Mouse (Mus musculus) frontal cortex, postnatal 25 days (tissue): ENCODE measurements around the gene Gtf2a1.
A peak's percentile ranks its signal among the peaks of the same experiment; 100 is the strongest.
"Not testable (repeated sequence)": the region's sequence is repeated elsewhere in the genome, so short reads cannot be mapped to it uniquely, and the experiment has no call there.

Experiments used
- DNase-seq, 2 experiments: peaks; one replicate each; pipeline ENCODE4 v3.0.0; 2022; ENCODE audit warnings: low spot score in 2 of 2

Gtf2a1 gene

DNA sequence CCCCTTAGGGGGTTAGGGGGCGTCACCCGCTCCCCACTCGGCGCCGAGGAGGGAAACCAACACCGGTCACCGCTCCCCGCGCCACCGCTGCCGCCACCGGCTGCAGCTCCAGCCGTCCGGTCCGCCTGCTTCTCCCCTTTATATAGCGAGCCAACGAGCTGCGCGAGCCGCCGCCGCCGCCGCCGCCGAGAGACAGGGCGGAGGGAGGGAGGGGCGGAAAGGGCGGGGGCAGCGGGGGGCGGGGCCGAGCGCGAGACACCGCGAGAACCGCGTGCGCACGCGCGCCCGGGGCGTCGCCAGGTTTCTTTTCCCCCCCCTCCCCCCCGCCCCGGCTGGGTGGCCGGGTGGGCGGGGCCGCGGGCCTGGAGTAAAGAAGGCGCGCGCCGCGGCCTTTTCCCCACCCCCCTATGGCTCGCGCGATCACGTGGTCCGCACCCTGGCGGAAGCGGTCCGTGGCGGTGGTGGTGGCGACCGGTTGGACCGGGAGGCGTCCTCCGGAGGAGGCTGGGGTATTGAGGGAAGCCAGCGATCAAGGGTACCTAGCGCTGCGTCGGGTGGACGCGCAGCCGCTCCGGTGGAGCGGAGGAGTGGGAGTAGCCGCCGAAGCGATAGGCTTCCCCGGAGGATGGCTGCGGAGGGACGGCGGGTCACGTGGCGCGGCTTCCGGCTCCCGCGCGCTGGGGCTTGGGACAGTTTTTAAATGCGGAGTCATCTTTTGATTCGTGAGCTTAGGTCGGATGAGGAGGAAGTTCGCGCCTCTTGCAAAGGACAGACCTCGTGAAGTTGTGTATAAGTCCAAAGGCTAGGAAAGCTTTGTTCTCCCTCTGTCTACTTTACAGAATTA lies at the start of gene Gtf2a1:
Gene Gtf2a1 (minus strand): TSS at position 641 of the 844 bp plus-strand sequence.
- peak; percentile 85 to 87 for DNase-seq

DNA sequence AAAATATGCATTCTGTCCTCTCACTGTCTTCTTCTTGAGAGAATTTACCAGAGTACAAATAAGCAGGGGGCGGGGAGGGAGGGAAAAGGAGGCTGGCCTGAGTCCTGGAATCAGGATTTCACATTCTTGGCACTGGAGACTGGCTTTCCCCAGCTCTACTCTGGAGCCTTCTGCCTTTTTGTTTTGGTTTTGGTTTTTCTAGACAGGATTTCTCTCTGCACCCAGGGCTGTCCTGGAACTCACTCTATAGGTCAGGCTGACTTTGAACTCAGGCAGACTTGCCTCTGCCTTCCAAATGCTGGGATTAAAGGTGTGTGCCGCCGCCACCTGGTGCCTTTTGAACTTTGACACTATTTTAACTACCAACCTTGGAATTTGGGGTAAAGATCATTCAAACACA lies 48.1 kb upstream of the Gtf2a1 start:
- DNase-seq = no peak

DNA sequence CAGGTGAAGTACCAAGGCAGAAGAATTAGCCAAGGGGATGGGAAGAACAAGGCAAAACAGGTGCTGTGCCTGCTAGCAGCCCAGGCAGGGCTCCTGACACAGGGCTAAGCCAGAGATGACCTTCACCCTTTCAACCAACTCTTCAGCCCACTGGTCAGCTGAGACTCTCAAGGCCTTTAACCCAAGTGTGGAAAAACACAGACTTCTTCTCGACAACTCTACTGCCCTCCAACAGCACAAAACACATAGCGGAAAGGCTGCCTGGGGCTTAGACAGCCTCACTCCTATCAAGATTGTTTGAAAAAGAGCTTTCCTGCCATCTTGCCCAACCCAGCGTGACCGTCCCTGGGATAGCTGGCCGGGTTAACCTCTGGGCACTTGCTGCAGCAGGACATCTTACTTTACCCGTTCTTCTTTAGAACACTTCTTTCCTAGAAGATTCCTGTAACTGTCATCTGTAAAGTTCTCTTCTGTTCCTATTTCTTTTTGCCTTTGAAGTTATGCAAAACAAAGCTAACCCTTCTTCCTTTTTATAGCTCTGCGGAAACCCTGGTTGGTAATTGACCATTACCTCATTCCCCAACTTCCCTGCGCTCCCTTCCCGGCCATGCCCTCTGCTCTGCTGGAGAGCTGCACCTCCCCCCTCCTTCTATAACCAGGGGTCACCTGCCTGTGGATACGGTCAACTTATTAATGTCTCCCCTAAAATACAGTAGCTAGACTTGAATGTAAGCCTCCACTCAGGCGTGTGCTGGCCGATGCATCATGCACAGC lies 47.0 kb upstream of the Gtf2a1 start:
- DNase-seq = no peak

DNA sequence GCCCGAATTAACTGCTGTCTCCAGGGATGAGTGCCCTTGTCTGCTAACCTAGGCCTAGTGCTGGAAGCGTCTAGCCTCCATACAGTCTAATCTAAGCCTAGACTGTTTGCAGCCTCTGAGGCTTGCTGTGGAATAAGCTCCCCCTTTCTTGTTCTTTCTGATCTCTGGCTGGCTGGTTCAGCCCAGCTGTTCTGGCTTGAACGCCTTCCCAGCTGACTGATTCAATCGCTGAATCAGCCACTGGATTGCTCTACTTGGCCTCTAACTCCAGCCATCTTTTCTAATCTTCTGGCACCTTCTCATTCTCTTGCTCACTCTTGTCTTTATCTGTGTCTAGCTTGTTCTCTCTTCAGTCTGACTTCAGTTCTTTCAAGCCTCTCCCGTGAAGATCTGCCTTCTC lies 36.2 kb upstream of the Gtf2a1 start:
- no peak for DNase-seq

DNA sequence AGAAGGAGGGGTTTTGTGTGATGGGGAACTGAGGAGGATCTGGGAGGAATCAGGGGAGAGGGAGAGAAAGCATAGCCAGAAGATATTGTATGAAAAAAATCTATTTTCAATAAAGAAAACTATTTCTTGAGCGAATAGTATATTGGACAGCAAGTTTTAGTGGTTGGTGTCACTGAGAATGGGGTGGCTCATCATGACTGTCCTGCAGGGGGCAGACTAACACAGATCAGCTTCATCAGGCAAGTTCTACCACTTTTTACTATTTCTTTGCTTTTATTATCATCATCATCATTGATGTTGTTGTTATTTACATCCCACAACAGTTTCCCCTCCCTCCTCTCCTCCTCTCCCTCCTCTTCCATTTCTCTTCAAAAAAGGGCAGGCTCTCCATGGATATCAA lies 34.7 kb upstream of the Gtf2a1 start:
- peak in 1 of 2 experiments; percentile 29 for DNase-seq

DNA sequence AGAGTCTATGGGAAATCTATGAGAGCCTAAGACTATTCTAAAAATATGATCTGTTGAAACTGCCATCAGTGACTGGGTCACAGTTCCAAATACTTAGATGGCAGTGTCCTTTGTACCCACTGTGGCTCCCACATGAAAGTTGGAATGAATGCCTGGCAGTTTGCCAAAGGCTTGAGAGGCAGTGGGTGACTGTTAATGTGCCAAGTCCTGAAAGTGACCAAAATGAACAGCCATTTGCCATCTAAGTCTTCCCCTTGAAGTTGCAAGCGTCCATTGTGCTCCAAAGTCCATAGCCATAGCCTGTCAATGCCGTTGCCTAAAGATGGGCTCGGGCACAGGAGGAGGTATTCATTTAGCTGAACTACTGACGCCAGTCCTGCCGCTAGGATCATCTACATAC lies 19.1 kb upstream of the Gtf2a1 start:
- no peak for DNase-seq

DNA sequence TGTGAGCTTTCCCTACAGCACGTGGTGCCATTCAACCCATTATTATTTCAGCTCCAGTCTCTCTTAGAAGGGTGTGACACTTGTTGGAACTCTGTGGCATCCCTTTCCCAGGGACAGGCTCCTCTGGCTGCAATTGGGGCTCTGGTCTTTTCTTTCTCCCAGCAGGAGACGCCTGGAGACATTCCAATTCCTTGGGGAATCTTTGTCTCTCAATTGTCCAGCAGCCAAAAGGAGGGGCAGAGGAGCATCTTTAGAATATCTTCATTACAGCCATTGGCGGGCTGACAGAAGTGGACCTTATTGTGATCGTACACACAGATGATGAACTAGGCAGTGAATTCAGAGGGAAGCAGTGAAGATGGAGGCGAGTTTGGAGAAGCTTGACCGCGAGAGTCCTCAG lies 17.4 kb upstream of the Gtf2a1 start:
- DNase-seq = no peak

DNA sequence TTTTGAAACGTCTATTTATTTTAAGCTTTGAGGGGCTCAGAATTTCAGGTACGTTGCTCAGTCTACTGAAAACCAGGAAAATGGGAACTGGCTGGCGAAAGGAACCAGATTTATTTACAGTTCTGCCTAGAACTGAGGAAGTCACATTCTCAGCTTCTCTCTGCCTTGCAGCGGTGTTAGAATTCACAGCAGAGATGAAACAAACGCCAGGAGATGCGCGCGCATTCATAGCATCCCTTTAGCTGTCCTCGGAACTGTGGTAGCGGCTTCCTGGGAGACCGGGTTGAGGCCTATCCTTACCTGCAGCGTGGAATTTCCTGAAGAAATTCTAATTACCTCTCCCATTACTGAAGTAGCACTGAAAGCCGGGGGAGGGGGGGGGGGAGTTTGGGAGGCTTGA lies 16.4 kb upstream of the Gtf2a1 start:
- DNase-seq = no peak

DNA sequence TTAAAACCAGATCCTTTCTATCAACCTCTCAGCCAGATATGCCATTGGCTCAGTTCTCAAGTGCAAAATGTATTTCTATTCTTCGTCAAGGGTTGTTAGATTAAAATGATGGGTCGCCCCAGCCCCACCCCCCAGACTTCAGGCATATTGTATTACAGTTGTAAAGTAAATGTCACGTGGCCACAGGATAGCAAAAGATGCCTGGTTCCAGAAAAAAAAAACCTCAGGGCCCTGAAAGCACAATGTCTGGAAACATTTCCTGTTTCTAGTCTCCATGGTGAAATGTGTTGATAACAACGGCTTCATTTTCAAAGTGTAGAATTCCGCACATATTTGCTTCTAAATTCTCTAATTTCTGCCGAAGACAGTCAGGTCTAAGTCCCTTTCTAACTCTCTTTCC lies 14.3 kb upstream of the Gtf2a1 start:
- DNase-seq = no peak

DNA sequence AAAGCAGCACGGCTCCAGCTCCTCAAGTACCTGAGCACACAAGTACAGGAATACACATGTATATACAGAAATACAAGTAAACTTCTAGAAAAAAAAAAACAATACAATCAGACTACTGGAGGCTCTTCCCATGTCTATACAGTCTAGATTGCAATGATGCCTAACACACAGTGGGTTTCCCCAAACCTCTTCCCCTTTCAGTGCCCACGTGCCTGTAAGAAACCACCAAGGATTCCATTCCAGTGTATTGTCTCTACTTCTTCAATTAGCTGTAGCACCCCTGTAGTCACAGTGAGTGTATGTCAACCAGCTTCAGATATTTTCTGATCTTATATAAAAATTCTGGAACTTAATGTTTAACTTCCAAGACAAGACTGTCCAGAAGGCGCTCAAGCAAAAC lies 1.8 kb upstream of the Gtf2a1 start:
- no peak for DNase-seq

DNA sequence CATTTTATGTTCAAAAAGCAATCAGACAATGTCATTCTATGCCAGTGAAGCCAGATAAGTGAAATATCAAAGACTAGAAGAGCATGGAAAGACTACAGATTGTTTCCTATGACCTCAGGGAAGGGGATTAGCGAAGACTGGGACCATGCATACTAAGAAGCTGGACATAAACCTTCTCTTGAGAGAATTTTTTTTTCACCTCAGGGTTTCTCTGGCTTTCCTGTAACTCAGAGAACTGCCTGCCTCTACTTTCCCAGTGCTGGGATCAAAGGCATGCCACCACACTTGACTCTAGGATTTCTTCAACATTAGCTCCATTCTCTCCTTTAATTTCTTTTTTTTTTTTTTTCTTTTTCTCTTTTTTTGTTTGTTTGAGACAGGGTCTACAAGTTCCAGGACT lies 904 bp upstream of the Gtf2a1 start:
- no peak for DNase-seq

DNA sequence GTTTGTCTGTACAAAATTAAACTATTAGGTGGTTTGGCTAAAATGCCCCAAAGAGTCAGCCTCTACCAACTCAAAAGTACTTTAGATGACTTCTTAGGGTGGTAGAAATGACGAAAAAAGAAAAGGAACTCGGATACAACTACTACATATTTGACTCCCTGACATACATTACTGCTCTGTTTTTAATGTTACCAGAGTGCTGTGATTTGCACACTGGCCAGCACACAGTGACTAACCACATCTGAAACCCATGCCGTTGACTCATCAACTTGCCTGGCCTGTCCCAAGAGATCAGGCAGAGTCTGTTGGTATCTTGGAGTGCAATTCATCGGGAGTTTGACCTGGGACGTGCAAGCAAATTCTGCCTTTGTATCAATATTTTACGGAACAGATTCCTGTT lies 429 bp upstream of the Gtf2a1 start:
- no peak for DNase-seq

DNA sequence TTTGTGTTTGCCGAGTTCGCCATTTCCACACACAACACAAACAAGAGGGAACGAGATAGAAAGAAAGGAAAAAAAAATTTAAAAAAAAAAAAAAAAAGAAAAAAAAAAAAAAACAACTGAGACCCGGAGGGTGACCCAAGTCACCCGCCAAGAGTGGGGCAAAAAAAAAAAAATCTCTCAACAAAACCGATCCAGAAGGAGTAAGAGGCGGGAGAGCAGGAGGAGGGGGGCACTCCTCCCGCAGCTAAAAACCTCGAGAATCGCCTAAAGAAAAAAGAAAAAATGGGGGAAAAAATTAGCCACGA lies 793 bp downstream of the Gtf2a1 start:
- DNase-seq = no peak

DNA sequence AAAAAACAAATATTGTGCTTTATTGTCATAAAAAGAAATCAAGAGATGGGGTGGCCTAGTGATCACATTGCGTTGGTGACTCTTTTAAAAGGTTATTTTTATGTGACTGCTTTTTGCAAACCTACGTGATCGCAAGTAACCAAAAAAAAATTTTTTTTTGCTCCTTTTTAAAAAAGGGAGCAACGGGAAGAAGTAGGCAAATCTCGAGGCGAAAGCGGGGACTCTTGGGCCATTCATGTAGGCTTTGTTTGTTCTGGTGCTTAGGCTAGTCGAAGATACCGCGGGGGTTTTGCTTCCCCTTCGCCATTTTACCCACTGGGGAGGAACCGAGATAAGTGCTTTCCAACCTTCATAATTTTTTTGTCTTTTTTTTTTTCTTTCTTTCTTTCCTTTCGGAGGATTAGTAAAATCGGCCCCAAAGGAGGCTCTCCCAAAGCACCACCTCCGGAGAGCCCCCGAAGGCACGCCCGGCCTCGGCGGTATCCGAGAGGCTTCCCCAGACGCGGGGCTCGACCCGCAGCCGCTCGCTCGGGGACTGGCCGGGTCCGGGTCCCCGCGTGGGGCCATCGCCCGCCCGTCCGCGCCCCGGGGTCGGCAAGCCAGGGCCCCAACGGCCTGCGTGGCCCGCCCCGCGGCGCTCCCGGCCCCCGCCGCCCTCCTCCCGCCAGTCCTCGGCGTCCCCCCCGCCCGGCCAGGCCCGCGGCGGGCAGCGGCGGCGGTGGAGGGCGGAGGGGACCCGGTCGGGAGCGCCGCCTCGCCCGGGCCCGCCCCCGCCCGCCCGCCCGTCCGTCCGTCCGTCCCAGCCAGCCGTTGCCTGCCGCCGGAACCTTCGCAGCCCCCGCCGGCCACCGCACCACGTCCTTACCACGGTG lies 1.4 kb downstream of the Gtf2a1 start:
- DNase-seq = peak; percentile 13 to 24

DNA sequence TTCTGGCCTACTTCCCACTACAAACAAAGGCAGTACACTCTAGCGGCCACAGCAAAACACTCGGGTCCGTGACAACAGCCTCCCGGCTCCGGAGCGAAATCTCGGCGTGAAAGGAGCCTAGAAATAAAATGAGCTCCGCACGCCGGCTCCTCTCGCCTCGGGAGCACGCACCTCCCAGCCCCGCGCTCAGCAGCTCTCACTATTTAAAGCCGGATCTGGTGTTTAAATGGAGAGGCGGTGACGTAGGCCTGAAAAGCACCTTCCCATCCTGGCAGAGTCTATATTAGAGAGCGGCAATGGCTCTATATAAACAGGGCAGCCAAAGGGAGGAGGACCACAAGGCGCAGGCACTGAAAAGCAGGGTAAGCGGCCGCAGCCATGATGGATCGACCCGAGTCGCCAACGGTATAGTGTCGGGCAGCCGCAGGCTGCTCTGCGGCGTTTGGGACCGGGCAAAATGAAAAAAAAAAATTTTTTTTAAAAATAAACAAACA lies 2.1 kb downstream of the Gtf2a1 start:
- peak; percentile 83 to 85 for DNase-seq

DNA sequence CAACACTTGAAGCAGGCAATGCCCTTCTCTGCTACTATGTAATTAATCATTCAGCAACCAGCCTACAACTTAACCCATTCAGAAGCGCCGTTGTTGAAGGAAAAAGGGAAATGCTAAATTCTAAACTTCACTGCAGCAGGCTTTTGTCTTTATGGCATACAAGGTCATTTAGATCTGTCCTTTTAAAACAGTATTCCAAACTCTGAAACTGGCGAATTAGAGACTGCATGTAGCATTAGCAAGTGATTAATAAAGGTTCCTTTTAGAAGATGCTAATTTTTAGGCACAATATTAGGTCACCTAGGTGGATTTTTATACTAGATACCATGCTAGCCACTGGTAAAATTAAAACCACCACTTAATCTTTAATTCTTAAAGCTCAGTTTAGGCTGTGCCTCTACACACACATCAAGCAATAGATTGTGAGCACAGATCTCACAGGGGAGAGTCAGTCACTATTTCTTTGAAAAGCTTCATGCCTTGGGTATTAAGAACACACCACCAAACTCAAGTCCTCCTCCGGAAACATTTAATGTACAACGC lies 2.7 kb downstream of the Gtf2a1 start:
- no peak for DNase-seq

DNA sequence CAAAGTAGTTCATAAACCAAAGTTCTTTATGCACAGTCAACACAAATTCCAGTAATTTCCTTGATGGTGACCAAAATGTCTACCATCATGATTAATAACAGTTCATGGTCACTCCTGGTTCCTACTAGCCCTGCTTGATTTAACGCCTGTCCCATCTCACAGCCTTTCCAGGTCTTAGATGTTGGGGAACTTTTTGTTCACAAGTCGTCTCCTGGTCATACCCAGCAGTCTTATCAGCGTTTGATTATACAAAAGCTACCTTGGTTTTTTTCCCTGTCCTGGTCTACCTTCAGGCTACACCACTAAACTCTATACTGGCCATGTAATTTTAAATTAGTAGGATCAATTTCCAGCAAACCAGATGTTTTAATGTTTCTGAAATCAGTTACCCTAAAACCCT lies 3.2 kb downstream of the Gtf2a1 start:
- no peak for DNase-seq

DNA sequence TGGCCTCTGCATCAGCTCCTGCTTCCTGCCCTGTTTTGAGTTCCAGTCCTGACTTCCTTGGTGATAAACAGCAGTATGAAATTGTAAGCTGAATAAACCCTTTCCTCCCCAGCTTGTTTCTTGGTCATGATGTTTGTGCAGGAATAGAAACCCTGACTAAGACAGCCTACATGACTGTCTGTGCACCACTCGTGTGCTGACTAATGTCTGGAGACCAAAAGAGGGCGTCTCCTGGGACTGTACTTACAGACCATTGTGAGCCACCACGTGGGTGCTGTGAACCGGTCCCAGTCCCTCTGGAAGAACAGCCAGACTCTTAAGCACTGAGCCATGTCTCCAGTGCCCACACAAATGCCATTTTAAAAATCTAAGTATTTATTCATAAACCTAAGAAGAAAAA lies 4.5 kb downstream of the Gtf2a1 start:
- not testable (repeated sequence) for DNase-seq

DNA sequence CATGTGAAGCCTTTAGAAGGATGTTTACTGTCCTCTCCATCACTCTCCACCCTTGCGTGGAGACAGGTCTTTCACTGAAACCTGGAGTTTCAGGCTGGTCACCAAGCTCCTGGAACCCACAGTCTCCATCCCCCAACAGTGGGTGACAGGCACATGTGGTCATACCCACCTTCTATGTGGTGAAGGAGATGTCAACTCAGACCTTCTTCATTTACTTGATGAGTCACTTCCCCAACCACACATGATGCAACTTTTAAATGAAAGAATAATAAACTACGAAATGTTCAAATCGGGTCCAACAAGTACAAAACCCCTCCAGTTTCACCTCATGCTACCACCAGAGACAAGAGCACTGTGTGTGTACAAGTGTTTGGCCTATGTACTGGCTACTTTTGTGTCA lies 5.1 kb downstream of the Gtf2a1 start:
- no peak for DNase-seq

DNA sequence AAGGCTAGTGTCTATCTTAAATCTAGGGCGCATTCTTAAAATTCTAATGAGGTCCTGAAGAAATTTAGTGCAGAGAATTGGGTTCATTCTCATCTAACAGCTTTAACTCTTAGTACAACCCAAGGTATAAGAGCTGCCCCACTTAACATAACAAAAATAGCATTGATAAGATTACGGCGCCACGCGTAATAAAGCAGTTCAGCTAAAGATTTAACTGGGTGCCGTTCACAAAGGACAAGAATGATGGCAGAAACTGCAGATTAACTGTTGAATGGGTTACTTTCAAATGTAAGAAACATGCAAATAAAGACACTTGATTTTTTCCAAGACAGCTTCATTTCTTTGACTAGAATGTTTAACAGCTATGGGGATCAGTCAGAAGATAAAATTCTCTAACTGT lies 6.9 kb downstream of the Gtf2a1 start:
- no peak for DNase-seq

DNA sequence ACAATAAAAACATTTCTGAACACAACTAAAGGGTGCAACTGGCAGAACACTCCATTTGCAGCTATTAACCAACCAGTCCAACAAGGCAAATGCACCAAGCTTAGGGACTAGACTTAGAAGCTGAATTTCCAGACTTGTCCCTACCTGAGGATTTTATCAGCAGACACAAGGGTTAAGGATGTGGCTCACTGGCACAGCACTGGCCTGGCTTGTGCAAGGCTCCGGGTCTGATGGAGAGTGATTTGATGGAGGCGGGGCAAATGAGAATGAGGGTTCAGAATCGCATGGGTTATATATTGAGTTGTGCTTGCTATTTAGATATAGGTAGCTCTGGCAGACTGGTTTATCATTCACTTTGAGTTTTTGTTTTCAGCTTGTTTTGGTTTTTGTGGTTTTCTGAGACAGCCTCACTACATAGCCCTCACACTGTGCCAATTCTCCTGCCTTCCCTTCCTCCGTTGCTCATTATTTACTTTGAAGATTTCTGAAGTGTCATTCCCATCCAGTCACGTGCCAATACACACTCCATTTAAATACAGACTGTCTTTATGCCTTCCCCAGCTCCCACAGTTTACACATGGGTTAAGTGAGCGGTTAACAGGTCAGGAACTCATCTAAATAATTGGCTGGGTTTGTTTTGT lies 7.8 kb downstream of the Gtf2a1 start:
- no peak for DNase-seq
